Mouse (Mus musculus) urinary bladder, adult 18-20 months (tissue): ENCODE results near the gene Fam241b.

ENCODE experiments used
- DNase-seq, 2 experiments: peaks; one replicate each; pipeline ENCODE4 v3.0.0; 2022; ENCODE audit warnings: low spot score in 2 of 2, mixed read lengths in 2 of 2

The Fam241b gene

GRCm38 (mm10) chr10:62143820-62144219 is at the start of gene Fam241b:
Gene Fam241b, minus strand, starts transcription at chr10:62143920.
- DNase-seq, result no peak

GRCm38 (mm10) chr10:62192701-62193157 is 49.0 kb upstream of the Fam241b start:
- peak in 1 of 2 experiments; percentile 26 for DNase-seq

GRCm38 (mm10) chr10:62190821-62191220 is 47.1 kb upstream of the Fam241b start:
- DNase-seq, result no peak

- DNase-seq, result no peak
These were observed 46.2 kb upstream of the Fam241b start for GRCm38 (mm10) chr10:62189910-62190309.

- no peak for DNase-seq
These were observed 45.6 kb upstream of the Fam241b start for GRCm38 (mm10) chr10:62189303-62189702.

- peak; percentile 58 to 86 for DNase-seq
These were observed 43.2 kb upstream of the Fam241b start for GRCm38 (mm10) chr10:62186882-62187281.

- DNase-seq, result peak; percentile 87 to 88
These were observed 39.3 kb upstream of the Fam241b start for GRCm38 (mm10) chr10:62183053-62183452.

- no peak for DNase-seq
These were observed 38.8 kb upstream of the Fam241b start for GRCm38 (mm10) chr10:62182471-62183014.

- DNase-seq, result no peak
These were observed 38.0 kb upstream of the Fam241b start for GRCm38 (mm10) chr10:62181701-62182100.

- no peak for DNase-seq
These were observed 36.2 kb upstream of the Fam241b start for GRCm38 (mm10) chr10:62179944-62180343.

GRCm38 (mm10) chr10:62174533-62175313 is 31.0 kb upstream of the Fam241b start:
- DNase-seq, result no peak

GRCm38 (mm10) chr10:62173941-62174448 is 30.3 kb upstream of the Fam241b start:
- no peak for DNase-seq

GRCm38 (mm10) chr10:62172841-62173553 is 29.3 kb upstream of the Fam241b start:
- no peak for DNase-seq

GRCm38 (mm10) chr10:62162410-62162809 is 18.7 kb upstream of the Fam241b start:
- DNase-seq, result no peak

GRCm38 (mm10) chr10:62149929-62150328 is 6.2 kb upstream of the Fam241b start:
- DNase-seq, result no peak

GRCm38 (mm10) chr10:62147466-62148248 is 3.9 kb upstream of the Fam241b start:
- no peak for DNase-seq

- DNase-seq, result no peak
These were observed 2.2 kb upstream of the Fam241b start for GRCm38 (mm10) chr10:62145957-62146356.

- no peak for DNase-seq
These were observed 5.7 kb downstream of the Fam241b start for GRCm38 (mm10) chr10:62138040-62138439.

- no peak for DNase-seq
These were observed 6.6 kb downstream of the Fam241b start for GRCm38 (mm10) chr10:62137150-62137549.

- DNase-seq, result no peak
These were observed 7.8 kb downstream of the Fam241b start for GRCm38 (mm10) chr10:62135696-62136470.
